ENCODE assay signal across 8 mouse cellular contexts in genomic region chr13:43479767-43480571, GRCm38 (mm10). TPM values are rescaled to one million over a fixed set of nuclear protein-coding genes. Genes with fewer than 3 reads are reported as not detected.
DNase-seq lines count a peak whose midpoint lies in the region; ATAC-seq and TF ChIP-seq lines count a peak whose summit lies in the region.

No protein-coding gene starts in this region.

- H3K9me3 ChIP-seq in forebrain, embryonic 10.5 days: no peaks in the 10 kb centered on the region
- H3K9me3 ChIP-seq in hindbrain, embryonic 10.5 days: no peaks in the 10 kb centered on the region
- H3K9me3 ChIP-seq in limb, embryonic 14.5 days (ENCODE audit: control insufficient read depth, low read length): no peaks in the 10 kb centered on the region
- no peaks in the 10 kb centered on the region for H3K9me3 ChIP-seq in midbrain, embryonic 15.5 days
- H3K9me3 ChIP-seq in stomach, embryonic 15.5 days: no peaks in the 10 kb centered on the region

- peaks cover 28% of the 10 kb centered on the region for H3K4me1 ChIP-seq in forebrain, embryonic 10.5 days
- peaks cover 39% of the 10 kb centered on the region for H3K4me1 ChIP-seq in hindbrain, embryonic 10.5 days (replicated peaks)
- peaks cover 9% of the 10 kb centered on the region; the same call in 1 of the 2 replicates for H3K4me1 ChIP-seq in limb, embryonic 14.5 days (ENCODE audit: control insufficient read depth, insufficient read depth, low read length)
- peaks cover 23% of the 10 kb centered on the region for H3K4me1 ChIP-seq in midbrain, embryonic 15.5 days
- 0 out of 2 replicates have a peak, but pooled peaks cover 14% of the 10 kb centered on the region for H3K4me1 ChIP-seq in stomach, embryonic 15.5 days

- 0% methylated on average over 36 of the region's 36 CpGs for WGBS in forebrain, embryonic 10.5 days
- under 1% methylated on average over 36 of the region's 36 CpGs for WGBS in hindbrain, embryonic 10.5 days
- under 1% methylated on average over 34 of the region's 36 CpGs for WGBS in limb, embryonic 14.5 days
- WGBS in midbrain, embryonic 15.5 days: under 1% methylated on average over 36 of the region's 36 CpGs
- WGBS in stomach, embryonic 15.5 days: under 1% methylated on average over 36 of the region's 36 CpGs

- peak overlapping the region; percentile 98 for H3K27ac ChIP-seq in forebrain, embryonic 10.5 days
- H3K27ac ChIP-seq in hindbrain, embryonic 10.5 days: peak overlapping the region; percentile 98
- H3K27ac ChIP-seq in limb, embryonic 14.5 days (replicated peaks; ENCODE audit: low read depth, low read length): peak overlapping the region; percentile 98
- H3K27ac ChIP-seq in midbrain, embryonic 15.5 days: peak overlapping the region; percentile 100
- peak overlapping the region; percentile 99 for H3K27ac ChIP-seq in stomach, embryonic 15.5 days

- peaks cover 11% of the 10 kb centered on the region; the same call in 1 of the 2 replicates for H3K27me3 ChIP-seq in forebrain, embryonic 10.5 days (ENCODE audit: poor library complexity, severe bottlenecking)
- no peaks in the 10 kb centered on the region for H3K27me3 ChIP-seq in hindbrain, embryonic 10.5 days (ENCODE audit: insufficient read depth, poor library complexity, severe bottlenecking)
- no peaks in the 10 kb centered on the region for H3K27me3 ChIP-seq in limb, embryonic 14.5 days (ENCODE audit: control insufficient read depth, insufficient read depth, low read length)
- H3K27me3 ChIP-seq in midbrain, embryonic 15.5 days (replicated peaks): no peaks in the 10 kb centered on the region
- H3K27me3 ChIP-seq in stomach, embryonic 15.5 days (replicated peaks): no peaks in the 10 kb centered on the region

- peak; percentile 47 for DNase-seq in Muller cell, postnatal 12 days (ENCODE audit: inconsistent ontology term)
- peak; percentile 62 for DNase-seq in brain, adult 2 months (ENCODE audit: low read depth, low spot score)
- DNase-seq in forebrain, embryonic 10.5 days (ENCODE audit: extremely low spot score, low spot score): peak; percentile 60
- peak; percentile 65 for DNase-seq in hindbrain, embryonic 10.5 days (ENCODE audit: low spot score)
- peak; percentile 7 for DNase-seq in limb, embryonic 14.5 days (ENCODE audit: low spot score)
- no peak for DNase-seq in frontal cortex, postnatal 36 days (ENCODE audit: low spot score in 2 of 2)

- H3K9ac ChIP-seq in limb, embryonic 14.5 days (ENCODE audit: low read depth, low read length, severe bottlenecking): peak overlapping the region; percentile 97
- H3K9ac ChIP-seq in midbrain, embryonic 15.5 days: peak overlapping the region; percentile 100
- peak overlapping the region; percentile 97 for H3K9ac ChIP-seq in stomach, embryonic 15.5 days

- TF ChIP-seq POLR2A in limb, embryonic 14.5 days (IDR thresholded peaks at IDR 0.05; ENCODE audit: borderline replicate concordance, extremely low read depth, insufficient read depth, insufficient read length): no peak

- no peaks in the 10 kb centered on the region for H3K36me3 ChIP-seq in forebrain, embryonic 10.5 days (replicated peaks)
- no peaks in the 10 kb centered on the region for H3K36me3 ChIP-seq in hindbrain, embryonic 10.5 days
- H3K36me3 ChIP-seq in limb, embryonic 14.5 days (ENCODE audit: control insufficient read depth, insufficient read depth, low read length): no peaks in the 10 kb centered on the region
- no peaks in the 10 kb centered on the region for H3K36me3 ChIP-seq in midbrain, embryonic 15.5 days (replicated peaks)
- H3K36me3 ChIP-seq in stomach, embryonic 15.5 days: no peaks in the 10 kb centered on the region

- H3K4me3 ChIP-seq in forebrain, embryonic 10.5 days: peak overlapping the region; percentile 93
- H3K4me3 ChIP-seq in hindbrain, embryonic 10.5 days: peak overlapping the region; percentile 89
- peak overlapping the region; percentile 95 for H3K4me3 ChIP-seq in limb, embryonic 14.5 days (replicated peaks; ENCODE audit: low read length)
- H3K4me3 ChIP-seq in midbrain, embryonic 15.5 days: peak overlapping the region; percentile 62
- peak overlapping the region; percentile 66 for H3K4me3 ChIP-seq in stomach, embryonic 15.5 days (replicated peaks)

- H3K4me2 ChIP-seq in limb, embryonic 14.5 days (replicated peaks; ENCODE audit: low read depth, low read length, severe bottlenecking): peak overlapping the region; percentile 78
- H3K4me2 ChIP-seq in midbrain, embryonic 15.5 days: peak overlapping the region; percentile 75
- peak overlapping the region; percentile 76 for H3K4me2 ChIP-seq in stomach, embryonic 15.5 days

- no peak for ATAC-seq in limb, embryonic 14.5 days (ENCODE audit: low FRiP score, low read depth)
- peak; percentile 24; the same call in 1 of the 2 replicates for ATAC-seq in midbrain, embryonic 15.5 days (replicated peaks)
- no peak; the same call in 1 of the 2 replicates for ATAC-seq in stomach, embryonic 15.5 days (ENCODE audit: insufficient read depth, low FRiP score, low read depth)

RNA-seq across cellular contexts. Expression of gene Ranbp9, which starts 1.1 kb away (rescaled TPM):
- polyA plus RNA-seq in forebrain, embryonic 10.5 days (2016; fragmentation: Nextera tagmentation; extraction: Ambion mirVana): 8.2 and 10.6 TPM in 2 replicates
- polyA plus RNA-seq in hindbrain, embryonic 10.5 days (2016; fragmentation: Nextera tagmentation; extraction: Ambion mirVana): 8.7 and 9.4 TPM in 2 replicates
- polyA plus RNA-seq in limb, embryonic 14.5 days (2012; rRNA removed): 34.5 and 36.9 TPM in 2 replicates
- 12.6 and 14.2 TPM in 2 replicates for polyA plus RNA-seq in limb, embryonic 14.5 days (2014; fragmentation: Nextera tagmentation; extraction: Ambion mirVana)
- polyA plus RNA-seq in midbrain, embryonic 15.5 days (2015; fragmentation: Nextera tagmentation; extraction: Ambion mirVana): 11.5 and 13.3 TPM in 2 replicates
- polyA plus RNA-seq in stomach, embryonic 15.5 days (2015; fragmentation: Nextera tagmentation; extraction: Ambion mirVana): 8.9 and 9.6 TPM in 2 replicates

Comparison
In these comparisons a context has a peak if more than half of its experiments do, and no peak if none do; other contexts are left out.
1. DNase-seq: peak in Muller cell, postnatal 12 days (single experiment), brain, adult 2 months (single experiment), forebrain, embryonic 10.5 days (single experiment), hindbrain, embryonic 10.5 days (single experiment) and limb, embryonic 14.5 days (single experiment); none in frontal cortex, postnatal 36 days (0 of 2).
2. Peak in every context shown above with its lines, with median percentiles within 50 percentile points of each other: H3K27ac ChIP-seq, H3K4me3 ChIP-seq, H3K4me2 ChIP-seq and H3K9ac ChIP-seq.